Mouse (Mus musculus) heart, embryonic 11.5 days (tissue): ENCODE data around the gene Tbc1d2. TPM values are rescaled to one million over a fixed set of nuclear protein-coding genes. Genes with fewer than 3 reads are reported as not detected.
"Not testable (repeated sequence)": the region's sequence is repeated elsewhere in the genome, so short reads cannot be mapped to it uniquely, and the experiment has no call there.

Experiments used
- ATAC-seq: fragments of 200-750 bp; cut with Nextera tagmentation; replicated peaks from 2 replicates; pipeline ENCODE4 v1.8.0; 2017; ENCODE audit warnings: moderate library complexity; ENCODE audit not compliant: insufficient number of reproducible peaks, low FRiP score, low TSS enrichment
- H3K27ac ChIP-seq: fragments of 300-500 bp; sonication (generic); 2 replicates; pipeline ENCODE4 v1.5.1; 2014; ENCODE audit warnings: mild to moderate bottlenecking, low read depth, low read length
- H3K27me3 ChIP-seq: fragments of 300-500 bp; sonication (generic); 2 replicates; pipeline ENCODE4 v1.6.1; 2014; ENCODE audit warnings: mild to moderate bottlenecking, low read length, mixed read lengths; ENCODE audit not compliant: control insufficient read depth, insufficient read depth
- H3K36me3 ChIP-seq: fragments of 300-500 bp; sonication (generic); 2 replicates; pipeline ENCODE4 v1.6.1; 2014; ENCODE audit warnings: mild to moderate bottlenecking, low read length, moderate library complexity, mixed read lengths; ENCODE audit not compliant: control insufficient read depth, insufficient read depth
- H3K4me1 ChIP-seq: fragments of 300-500 bp; sonication (generic); 2 replicates; pipeline ENCODE4 v1.6.1; 2014; ENCODE audit warnings: low read length; ENCODE audit not compliant: control insufficient read depth, insufficient read depth
- H3K4me2 ChIP-seq: fragments of 300-500 bp; sonication (generic); 2 replicates; pipeline ENCODE4 v1.6.1; 2014; ENCODE audit warnings: mild to moderate bottlenecking, moderate library complexity
- H3K4me3 ChIP-seq: fragments of 300-500 bp; sonication (generic); 2 replicates; pipeline ENCODE4 v1.5.1; 2014; ENCODE audit warnings: low read depth, low read length
- H3K9ac ChIP-seq: fragments of 300-500 bp; sonication (generic); 2 replicates; pipeline ENCODE4 v1.6.1; 2014; ENCODE audit warnings: mild to moderate bottlenecking, low read depth, low read length, moderate library complexity
- H3K9me3 ChIP-seq: fragments of 300-500 bp; sonication (generic); replicated peaks from 2 replicates; pipeline ENCODE4 v1.6.1; 2016; ENCODE audit warnings: low read length; ENCODE audit not compliant: control insufficient read depth
- WGBS: fragments of 180-500 bp; shearing (Covaris S2); extraction: QIAGEN DNeasy Blood & Tissue Kit; methylation state at CpG from one replicate; pipeline ENCODE4 v1.1.7; 2014; ENCODE audit not compliant: insufficient replicate concordance; 5-methylcytosine and 5-hydroxymethylcytosine counted together
- polyA plus RNA-seq: library from polyadenylated mRNA; unstranded; fragments of >200 nt; fragmentation: Nextera tagmentation; extraction: Ambion mirVana; gene quantifications from 2 replicates; pipeline ENCODE4 v1.2.1, GENCODE M21; 2014

The Tbc1d2 gene
- polyA plus RNA-seq, 1 experiment from 2014 or later, result 0.30 TPM

DNA sequence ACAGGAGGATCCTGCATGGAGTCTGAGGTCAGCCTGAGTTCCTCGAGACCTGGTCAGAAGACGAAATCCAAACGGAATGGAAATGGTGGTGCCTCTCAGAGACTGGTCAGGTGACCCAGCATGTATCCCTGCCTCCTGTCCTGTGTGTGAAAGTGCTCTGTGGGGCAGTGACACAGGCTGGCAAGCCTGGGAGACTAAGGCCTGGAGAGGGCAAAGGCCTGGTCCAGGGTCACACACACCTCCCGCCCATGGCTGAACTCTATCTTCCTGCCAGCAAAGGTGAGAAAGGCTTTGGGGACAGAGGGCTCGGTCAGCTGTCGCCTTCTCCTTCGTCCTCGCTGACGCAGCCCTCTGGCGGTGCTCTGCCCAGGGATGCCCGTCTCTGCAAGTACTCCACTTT lies 44.6 kb downstream of the Tbc1d2 start:
- Histone ChIP-seq H3K4me3 (no peak overlapping the region), H3K27ac (no peak overlapping the region), H3K36me3 (no peaks in the 10 kb centered on the region), H3K9me3 (no peaks in the 10 kb centered on the region), H3K27me3 (peaks cover 86% of the 10 kb centered on the region), H3K4me1 (peaks cover 6% of the 10 kb centered on the region; the same call in 1 of the 2 replicates), H3K9ac (no peak overlapping the region), H3K4me2 (no peak overlapping the region)
- ATAC-seq, result no peak
- WGBS, result 32% methylated on average over 11 of the region's 11 CpGs

DNA sequence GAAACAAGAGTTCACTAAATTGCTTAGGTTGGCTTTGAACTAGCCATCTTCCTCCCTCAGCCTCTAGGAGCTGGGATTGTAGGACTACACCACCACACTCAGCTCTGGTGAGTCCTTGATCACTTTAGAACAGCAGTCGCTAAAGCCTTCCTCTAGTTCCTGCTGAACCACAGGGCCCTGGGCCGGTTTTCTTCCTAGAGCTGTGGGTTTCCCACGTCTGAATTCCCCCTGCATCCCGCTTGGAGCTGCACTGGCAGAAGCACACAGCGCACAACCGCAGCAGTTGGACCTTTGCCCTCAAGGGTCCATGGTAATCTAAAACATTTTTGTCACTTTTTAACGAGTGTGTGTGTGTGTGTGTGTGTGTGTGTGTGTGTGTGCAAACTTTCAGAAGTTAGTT lies 47.3 kb downstream of the Tbc1d2 start:
- H3K27ac ChIP-seq, result no peak overlapping the region
- H3K36me3 ChIP-seq, result no peaks in the 10 kb centered on the region
- no peaks in the 10 kb centered on the region for H3K9me3 ChIP-seq
- H3K4me3 ChIP-seq, result no peak overlapping the region
- H3K4me1 ChIP-seq, result peaks cover 6% of the 10 kb centered on the region; the same call in 1 of the 2 replicates
- no peak overlapping the region for H3K9ac ChIP-seq
- H3K4me2 ChIP-seq, result no peak overlapping the region
- ATAC-seq, result no peak
- WGBS, result 62% methylated on average over 7 of the region's 7 CpGs
- H3K27me3 ChIP-seq, result peaks cover 86% of the 10 kb centered on the region

DNA sequence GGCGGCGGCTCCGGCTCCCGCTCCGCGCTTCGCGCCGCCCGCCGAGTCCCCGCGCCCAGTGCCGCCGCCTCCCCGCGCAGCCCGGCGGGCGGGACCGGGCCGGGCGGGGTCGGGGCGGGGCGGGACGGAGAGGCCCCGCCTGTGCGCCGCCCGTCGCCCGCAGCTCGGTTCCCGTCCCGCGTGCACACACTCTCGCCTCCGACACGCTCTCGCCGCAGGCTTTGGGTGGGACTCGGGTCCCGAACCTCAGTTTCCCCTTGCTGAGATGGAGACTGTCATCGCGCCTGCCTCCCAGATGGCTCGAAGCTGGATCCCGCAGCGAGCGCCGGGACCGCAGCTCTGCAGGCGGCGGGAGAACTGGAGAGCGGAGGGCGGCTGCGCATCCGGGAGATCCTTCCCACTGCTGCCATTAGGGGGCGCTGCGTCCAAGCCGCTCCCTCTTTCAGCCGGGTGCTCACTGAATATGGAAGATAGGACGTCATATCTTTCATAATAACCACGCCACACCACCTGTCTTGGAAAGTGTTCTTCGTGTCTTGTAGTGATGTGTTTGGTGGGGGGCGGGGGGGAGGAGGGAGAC lies 48.1 kb downstream of the Tbc1d2 start, which contains the start of gene Coro2a:
TSS of gene Coro2a (minus strand) at position 359 of the 580 bp plus-strand sequence.
- Histone ChIP-seq H3K9me3 (no peaks in the 10 kb centered on the region), H3K9ac (peak within 1 kb of the TSS; percentile 50; the same call in 1 of the 2 replicates), H3K27me3 (peaks cover 87% of the 10 kb centered on the region), H3K27ac (no peak within 1 kb of the TSS), H3K4me3 (peak within 1 kb of the TSS; percentile 53), H3K4me2 (peak within 1 kb of the TSS; percentile 94), H3K36me3 (no peaks in the 10 kb centered on the region), H3K4me1 (peaks cover 6% of the 10 kb centered on the region; the same call in 1 of the 2 replicates)
- WGBS, result under 1% methylated on average over 49 of the region's 66 CpGs
- ATAC-seq, result 0 out of 2 replicates have a peak, but pooled peaks have one; percentile 50

DNA sequence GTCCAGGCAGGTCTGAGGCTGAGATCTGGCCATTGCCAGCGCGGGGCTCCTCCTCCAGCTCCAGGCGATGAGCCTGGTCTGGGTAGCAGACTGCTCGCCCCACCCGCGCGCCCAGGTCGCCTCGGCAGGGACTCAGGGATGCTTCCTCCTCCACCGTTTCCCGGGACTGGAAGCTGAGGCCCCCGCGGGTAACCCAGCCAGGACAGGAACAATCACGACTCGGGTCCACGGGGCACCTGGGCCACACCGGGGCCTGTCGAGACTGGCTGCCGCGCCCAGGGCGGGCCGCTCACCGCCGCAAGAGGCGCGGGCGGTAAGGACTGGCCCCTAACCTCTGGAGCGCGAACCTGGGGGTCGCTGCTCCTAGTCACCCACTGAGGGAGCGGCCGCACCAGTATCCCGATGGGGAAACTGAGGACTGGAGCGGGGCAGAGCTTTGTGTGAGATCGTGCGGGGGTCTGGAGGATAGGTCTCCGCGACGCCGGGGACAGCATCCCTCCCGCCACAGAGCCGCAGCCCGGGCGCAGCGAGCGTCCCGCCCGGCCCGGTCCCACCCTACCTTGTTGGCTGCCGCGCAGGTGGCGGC lies 48.7 kb downstream of the Tbc1d2 start:
- ATAC-seq, result no peak; the same call in 1 of the 2 replicates
- H3K36me3 ChIP-seq, result no peaks in the 10 kb centered on the region
- H3K4me3 ChIP-seq, result peak overlapping the region; percentile 53
- no peaks in the 10 kb centered on the region for H3K9me3 ChIP-seq
- H3K4me2 ChIP-seq, result peak overlapping the region; percentile 94
- H3K27ac ChIP-seq, result no peak overlapping the region
- H3K4me1 ChIP-seq, result peaks cover 6% of the 10 kb centered on the region; the same call in 1 of the 2 replicates
- peaks cover 82% of the 10 kb centered on the region for H3K27me3 ChIP-seq
- WGBS, result 1% methylated on average over 51 of the region's 52 CpGs
- H3K9ac ChIP-seq, result peak overlapping the region; percentile 34; the same call in 1 of the 2 replicates

DNA sequence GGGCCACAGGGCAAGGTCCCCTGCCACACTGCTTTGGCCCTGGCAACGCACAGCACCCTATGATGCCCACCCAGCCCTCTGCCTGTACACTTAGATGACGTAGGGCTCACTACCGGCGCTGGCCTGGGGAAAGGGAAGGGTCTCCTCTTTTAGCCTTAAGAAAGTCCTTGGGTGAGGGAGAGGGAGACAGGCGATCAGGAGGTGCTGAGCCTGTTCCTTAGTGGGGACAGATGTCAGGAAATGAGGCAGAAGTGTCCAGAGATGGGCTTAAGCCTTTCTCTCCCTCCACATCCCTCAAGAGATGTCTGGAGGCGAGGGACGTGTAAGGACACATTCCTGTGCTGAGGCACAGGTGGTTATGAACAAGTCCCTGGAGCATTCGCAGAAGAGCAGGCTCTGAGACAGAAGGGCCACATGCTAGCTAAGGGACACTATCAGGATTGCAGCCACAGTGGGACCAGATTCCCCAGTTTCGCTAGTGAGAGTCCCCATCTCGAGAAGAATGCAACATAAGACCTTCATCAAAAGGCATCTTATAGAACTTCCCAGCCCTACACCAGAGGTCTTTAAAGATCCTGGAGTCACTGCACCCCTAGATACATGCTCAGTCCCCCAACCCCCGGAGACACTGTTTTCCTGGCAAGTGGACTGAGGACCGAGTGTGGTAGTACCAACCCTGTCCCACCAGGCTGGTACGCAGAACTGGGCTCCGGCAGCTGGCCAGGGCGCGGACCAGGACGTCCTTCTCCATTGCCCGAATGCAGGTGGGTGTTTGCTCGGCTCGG lies 49.3 kb downstream of the Tbc1d2 start:
- H3K9me3 ChIP-seq, result no peaks in the 10 kb centered on the region
- WGBS, result 39% methylated on average over 20 of the region's 20 CpGs
- H3K4me1 ChIP-seq, result peaks cover 6% of the 10 kb centered on the region; the same call in 1 of the 2 replicates
- no peaks in the 10 kb centered on the region for H3K36me3 ChIP-seq
- peak overlapping the region; percentile 53 for H3K4me3 ChIP-seq
- H3K4me2 ChIP-seq, result peak overlapping the region; percentile 94
- peaks cover 79% of the 10 kb centered on the region for H3K27me3 ChIP-seq
- no peak; the same call in 1 of the 2 replicates for ATAC-seq
- H3K9ac ChIP-seq, result no peak overlapping the region
- no peak overlapping the region for H3K27ac ChIP-seq

DNA sequence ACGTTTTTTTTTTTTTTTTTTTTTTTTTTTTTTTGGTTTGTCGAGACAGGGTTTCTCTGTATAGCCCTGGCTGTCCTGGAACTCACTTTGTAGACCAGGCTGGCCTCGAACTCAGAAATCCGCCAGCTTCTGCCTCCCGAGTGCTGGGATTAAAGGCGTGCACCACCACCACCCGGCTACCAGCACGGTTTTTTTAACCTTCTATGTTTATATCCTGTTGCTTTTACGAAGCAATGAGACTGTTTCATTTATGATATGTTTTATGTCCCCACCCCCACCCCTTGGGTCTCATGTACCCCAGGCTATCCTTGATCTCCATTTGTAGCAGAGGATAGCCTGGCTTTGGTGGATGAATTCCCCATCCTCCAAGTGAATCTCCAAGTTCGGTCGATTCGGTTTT lies 50.4 kb downstream of the Tbc1d2 start:
- peaks cover 69% of the 10 kb centered on the region for H3K27me3 ChIP-seq
- H3K9ac ChIP-seq, H3K27ac ChIP-seq, H3K4me2 ChIP-seq, H3K4me3 ChIP-seq, H3K9me3 ChIP-seq, H3K36me3 ChIP-seq, H3K4me1 ChIP-seq, ATAC-seq: not testable (repeated sequence)
- 78% methylated on average over 11 of the region's 12 CpGs for WGBS

DNA sequence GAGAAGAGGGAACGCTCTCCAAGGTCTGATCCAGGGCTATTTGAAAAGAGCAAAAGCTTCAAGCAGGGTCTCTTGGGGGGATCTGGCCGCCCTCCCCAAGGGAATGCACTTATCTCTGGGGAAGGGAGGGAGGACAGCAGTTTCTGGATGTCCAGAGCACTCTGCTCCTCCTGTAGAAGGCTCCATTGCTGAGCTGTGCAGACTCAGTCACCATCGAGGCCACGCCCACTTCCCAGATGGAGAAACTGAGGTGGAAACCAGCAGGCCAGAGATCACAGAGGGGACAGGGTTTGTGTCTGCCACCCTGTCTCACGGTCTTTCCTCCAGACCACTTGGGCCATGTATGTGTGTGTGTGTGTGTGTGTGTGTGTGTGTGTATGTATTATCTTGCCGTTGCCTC lies 51.0 kb downstream of the Tbc1d2 start:
- Histone ChIP-seq H3K36me3 (no peaks in the 10 kb centered on the region), H3K27me3 (peaks cover 63% of the 10 kb centered on the region), H3K9ac (no peak overlapping the region), H3K4me3 (no peak overlapping the region), H3K9me3 (no peaks in the 10 kb centered on the region), H3K27ac (no peak overlapping the region), H3K4me2 (no peak overlapping the region), H3K4me1 (peaks cover 6% of the 10 kb centered on the region; the same call in 1 of the 2 replicates)
- ATAC-seq, result no peak
- 60% methylated on average over 6 of the region's 6 CpGs for WGBS

DNA sequence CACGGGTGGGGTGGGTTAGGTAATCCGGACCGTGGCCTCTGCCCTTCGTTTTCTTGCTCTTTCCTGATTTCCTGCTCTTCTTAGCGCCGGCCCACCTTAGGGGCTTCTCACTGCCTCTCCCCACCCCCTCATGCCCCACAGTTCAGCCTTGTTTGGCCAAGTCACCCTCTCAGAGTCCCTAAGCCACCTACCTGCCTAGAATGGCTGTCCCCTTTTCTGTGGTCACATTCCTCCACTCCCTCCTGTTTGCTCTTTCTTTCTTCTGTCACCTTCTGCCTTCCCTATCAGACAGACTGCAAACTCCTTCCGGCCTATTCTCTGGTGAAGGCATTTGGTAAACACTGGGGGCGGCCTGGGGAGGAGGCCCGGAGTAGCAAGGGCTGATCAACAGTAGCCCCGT lies 51.9 kb downstream of the Tbc1d2 start:
- 45% methylated on average over 10 of the region's 10 CpGs for WGBS
- ATAC-seq, result no peak
- Histone ChIP-seq H3K9me3 (no peaks in the 10 kb centered on the region), H3K27me3 (peaks cover 55% of the 10 kb centered on the region), H3K9ac (no peak overlapping the region), H3K27ac (no peak overlapping the region), H3K4me2 (no peak overlapping the region), H3K4me1 (peaks cover 6% of the 10 kb centered on the region; the same call in 1 of the 2 replicates), H3K36me3 (no peaks in the 10 kb centered on the region), H3K4me3 (no peak overlapping the region)
